Mouse (Mus musculus) embryo, embryonic 11.5 days (tissue): ENCODE results near the gene Gm2310.
"Not testable (repeated sequence)": the region's sequence is repeated elsewhere in the genome, so short reads cannot be mapped to it uniquely, and the experiment has no call there.

Experiments used
- DNase-seq: peaks from one replicate; pipeline ENCODE4 v3.0.0-alpha.2; 2012; ENCODE audit warnings: low read depth, low spot score

Gm2310 gene

GRCm38 (mm10) chr15:8519853-8520252, at the start of gene Gm2310:
Gene Gm2310, minus strand, starts transcription at chr15:8519953.
- not testable (repeated sequence) for DNase-seq

GRCm38 (mm10) chr15:8568645-8569528, 49.1 kb upstream of the Gm2310 start:
- peak; percentile 60 for DNase-seq

GRCm38 (mm10) chr15:8568286-8568644, 48.5 kb upstream of the Gm2310 start:
- DNase-seq: no peak

GRCm38 (mm10) chr15:8565416-8565815, 45.7 kb upstream of the Gm2310 start:
- no peak for DNase-seq

GRCm38 (mm10) chr15:8564331-8564730, 44.6 kb upstream of the Gm2310 start:
- DNase-seq: no peak

- DNase-seq: no peak
Measured at GRCm38 (mm10) chr15:8563423-8564194, 43.9 kb upstream of the Gm2310 start.

GRCm38 (mm10) chr15:8562776-8563175, 43.0 kb upstream of the Gm2310 start:
- DNase-seq: no peak

- no peak for DNase-seq
Measured at GRCm38 (mm10) chr15:8531201-8531600, 11.4 kb upstream of the Gm2310 start.

GRCm38 (mm10) chr15:8512957-8513356, 6.8 kb downstream of the Gm2310 start:
- DNase-seq: no peak

- no peak for DNase-seq
Measured at GRCm38 (mm10) chr15:8511861-8512260, 7.9 kb downstream of the Gm2310 start.

- no peak for DNase-seq
Measured at GRCm38 (mm10) chr15:8502431-8502830, 17.3 kb downstream of the Gm2310 start.

GRCm38 (mm10) chr15:8485261-8485660, 34.5 kb downstream of the Gm2310 start:
- no peak for DNase-seq

- no peak for DNase-seq
Measured at GRCm38 (mm10) chr15:8469006-8469575, 50.7 kb downstream of the Gm2310 start.
